Mouse (Mus musculus) heart, postnatal 36 days (tissue): ENCODE data around the gene Gm20388. TPM values are rescaled to one million over a fixed set of nuclear protein-coding genes. Genes with fewer than 3 reads are reported as not detected.

ENCODE experiments used
- DNase-seq, 2 experiments: peaks; one replicate each; pipeline ENCODE4 v3.0.0; 2021 to 2022
- intact Hi-C: fragments of 180-260 bp; cut with DNase I; formaldehyde crosslinking; loops from one replicate; pipeline ENCODE4 v1.15.1; 2025
- total RNA-seq, 2 experiments: library from RNA; stranded (reverse); gene quantifications; 2 replicates each; pipeline ENCODE4 v1.2.3; 2021

The Gm20388 gene
- total RNA-seq, 2 experiments from 2014 or later, result 3.5 to 4.9 TPM

DNA sequence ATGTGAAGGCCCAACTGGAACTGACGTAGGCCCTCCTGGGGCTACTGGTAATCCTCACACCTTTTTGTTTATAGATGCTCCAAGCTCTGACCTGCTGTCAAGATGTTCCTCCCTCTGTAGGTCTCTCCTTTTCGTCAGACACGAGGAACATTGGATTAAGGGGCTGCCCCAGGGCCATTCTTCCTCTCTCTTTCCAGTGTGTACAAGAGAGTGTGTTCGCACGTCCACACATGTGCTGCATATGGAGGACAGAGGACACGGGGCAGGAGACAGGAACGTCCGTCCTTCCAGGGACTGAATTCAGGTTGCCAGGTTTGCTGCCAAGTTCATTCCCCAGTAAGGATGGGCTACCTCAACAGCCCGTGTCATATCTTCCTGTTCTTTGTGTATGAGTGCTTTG lies 3878.8 kb downstream of the Gm20388 start:
- no peak for DNase-seq
- intact Hi-C loops, result no loop called here

DNA sequence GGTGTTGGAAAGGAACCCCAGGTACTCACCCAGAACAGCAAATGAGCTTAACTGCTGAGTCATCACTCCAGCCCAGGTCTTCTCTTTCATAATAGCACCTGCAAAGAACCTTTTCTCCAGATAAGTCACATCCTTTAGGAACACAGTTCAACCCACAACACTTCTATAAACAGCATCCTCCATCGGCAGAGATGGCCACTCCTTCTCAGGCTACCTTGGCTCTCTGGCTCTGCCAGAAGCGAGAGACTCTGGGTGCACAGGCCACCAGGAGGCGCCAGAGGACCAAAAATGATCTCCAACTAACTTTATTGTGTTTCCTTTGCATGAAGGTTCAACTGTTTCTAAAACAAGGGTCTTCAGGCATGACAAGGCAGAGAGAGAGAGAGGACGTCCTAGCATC lies 3879.3 kb downstream of the Gm20388 start:
- intact Hi-C loops, result loop anchor here (1.0 to 10.0 kb wide), 4 partner anchors 42 to 555 kb away; no protein-coding TSS in a partner anchor
- DNase-seq, result peak; percentile 87 to 93

DNA sequence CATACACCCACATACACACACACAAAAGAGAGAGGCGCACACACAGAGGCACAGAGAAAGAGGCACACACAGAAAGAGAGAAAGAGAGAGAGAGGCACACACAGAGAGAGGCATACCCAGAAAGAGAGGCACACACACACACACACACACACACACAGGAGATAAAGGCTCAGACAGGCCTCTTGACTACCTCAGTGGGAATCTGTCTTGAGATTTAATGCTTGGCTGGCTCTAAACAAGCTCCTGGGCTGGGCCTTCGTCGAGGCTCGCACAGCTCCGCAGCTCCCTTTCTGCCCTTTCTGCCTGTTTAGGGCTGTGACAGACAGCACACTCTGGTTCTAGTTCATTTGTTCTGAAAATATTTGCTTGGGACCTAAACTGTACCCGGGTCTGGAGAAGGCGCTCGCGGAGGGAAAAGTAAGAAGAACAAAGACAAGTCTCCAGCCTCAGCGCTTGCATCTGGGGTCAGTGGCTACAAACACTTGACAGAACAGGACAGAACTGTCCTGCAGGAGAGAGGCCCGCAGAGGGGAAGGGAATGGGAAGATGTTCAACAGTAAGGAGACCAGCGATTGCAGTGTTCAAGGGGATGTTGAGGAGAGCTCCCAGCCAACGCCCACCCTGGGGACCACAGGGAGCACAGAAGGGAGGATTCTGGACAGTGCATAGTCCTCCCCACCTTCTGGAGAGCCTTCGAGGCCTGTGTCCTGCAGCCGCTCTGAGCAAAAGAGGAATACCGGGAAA lies 3880.6 kb downstream of the Gm20388 start:
- intact Hi-C loops, result loop anchor here (5.0 to 10.0 kb wide), 3 partner anchors 116 to 554 kb away; no protein-coding TSS in a partner anchor
- no peak for DNase-seq

DNA sequence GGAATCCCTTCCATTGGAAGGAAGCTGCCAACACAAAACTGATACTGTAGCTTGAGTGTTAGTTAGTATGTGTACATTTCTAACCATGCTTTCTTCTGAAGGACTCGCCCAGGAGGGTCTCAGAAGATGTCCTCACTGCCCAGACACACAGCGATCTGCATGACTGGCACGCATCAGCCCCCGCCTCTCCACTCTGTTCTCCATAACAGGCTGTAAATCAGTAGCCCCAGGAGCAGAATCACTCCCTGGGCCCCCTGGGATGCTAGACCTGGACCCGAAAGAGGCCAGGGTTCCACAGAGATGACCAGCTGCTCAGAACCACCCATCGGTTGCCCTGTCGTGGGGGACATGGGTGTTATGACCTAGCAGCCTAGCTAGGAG lies 3881.2 kb downstream of the Gm20388 start:
- intact Hi-C loops, result loop anchor here (5.0 to 10.0 kb wide), 3 partner anchors 115 to 553 kb away; no protein-coding TSS in a partner anchor
- DNase-seq, result no peak

DNA sequence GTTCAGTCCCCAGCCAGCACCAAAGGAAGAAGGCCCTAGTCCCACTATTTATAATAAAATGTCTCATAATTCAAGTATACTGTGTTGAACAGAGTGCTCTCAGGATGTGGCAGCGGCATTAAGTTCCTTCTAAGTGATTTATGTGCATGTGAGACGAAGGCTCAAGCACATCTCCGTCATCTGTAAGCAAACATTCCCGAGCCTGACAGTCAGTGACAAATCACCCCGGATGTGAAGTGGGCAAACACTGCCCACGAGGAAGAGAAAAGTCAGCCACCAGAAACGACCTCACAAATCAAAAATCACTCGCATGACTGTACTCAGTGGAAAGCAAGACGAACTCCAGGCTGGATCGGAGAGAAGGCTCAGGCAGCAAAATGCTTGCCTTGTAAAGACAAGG lies 3883.3 kb downstream of the Gm20388 start:
- intact Hi-C loops, result loop anchor here (5.0 to 10.0 kb wide), 3 partner anchors 113 to 551 kb away; no protein-coding TSS in a partner anchor
- DNase-seq, result no peak

DNA sequence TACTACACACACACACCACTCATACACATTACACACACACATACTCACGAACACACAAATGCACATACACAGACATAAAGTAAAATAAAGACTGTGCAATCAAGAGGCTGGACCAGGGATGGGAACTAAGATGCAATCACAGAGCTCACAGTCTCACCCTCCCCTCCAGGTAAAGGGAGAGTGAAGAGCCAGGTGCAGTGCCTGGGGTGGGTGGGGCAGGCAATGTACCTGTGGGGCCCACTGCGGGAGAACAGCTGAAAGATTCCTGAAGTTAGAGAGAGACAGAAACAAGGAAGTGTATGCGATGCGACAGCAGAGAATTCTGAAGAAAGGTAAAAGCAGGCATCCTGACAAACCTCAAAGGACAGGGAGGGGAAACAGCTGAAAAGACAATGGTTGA lies 3884.1 kb downstream of the Gm20388 start:
- no peak for DNase-seq
- intact Hi-C loops, result loop anchor here (5.0 to 10.0 kb wide), 3 partner anchors 113 to 550 kb away; no protein-coding TSS in a partner anchor

DNA sequence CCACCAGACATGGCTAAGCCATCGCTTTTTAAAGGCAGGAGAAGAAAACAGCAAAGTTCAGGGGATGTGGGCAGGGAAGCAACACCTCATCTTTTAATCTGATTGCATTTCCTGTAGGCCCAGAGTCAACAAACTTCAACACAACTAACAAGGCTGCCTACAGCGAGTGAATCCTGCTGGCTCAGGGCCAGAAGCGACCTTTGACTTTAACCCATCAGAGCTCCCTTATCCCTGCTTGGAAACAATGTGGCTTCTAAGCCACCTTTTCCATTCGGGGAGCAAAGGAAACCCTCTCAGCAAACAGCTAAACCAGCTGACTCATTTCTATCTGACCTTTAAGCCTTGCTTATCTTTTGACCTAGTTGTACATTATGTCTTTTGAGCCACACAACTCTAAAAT lies 3886.1 kb downstream of the Gm20388 start:
- intact Hi-C loops, result loop anchor here (10.0 kb wide), 1 partner anchor 548 kb away; no protein-coding TSS in a partner anchor
- no peak for DNase-seq

DNA sequence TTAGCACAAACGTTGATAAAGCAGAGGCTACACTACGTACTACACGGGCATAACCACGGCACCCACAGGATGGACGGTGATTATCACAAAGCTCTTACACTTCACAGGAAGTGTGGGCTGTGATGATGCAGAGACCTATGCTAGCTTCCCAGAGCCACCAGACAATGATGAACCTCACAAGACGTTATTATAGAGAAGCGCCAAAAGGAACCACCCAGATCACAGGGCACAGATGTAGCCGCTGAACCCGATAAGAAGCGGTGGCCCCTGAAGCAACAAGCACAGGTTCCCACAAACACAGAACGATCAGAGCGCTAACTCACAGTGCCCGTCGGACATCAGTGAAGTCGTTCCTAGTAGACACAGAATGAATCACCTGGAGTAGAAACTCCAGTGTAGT lies 3887.3 kb downstream of the Gm20388 start:
- intact Hi-C loops, result loop anchor here (10.0 kb wide), 1 partner anchor 547 kb away; no protein-coding TSS in a partner anchor

DNA sequence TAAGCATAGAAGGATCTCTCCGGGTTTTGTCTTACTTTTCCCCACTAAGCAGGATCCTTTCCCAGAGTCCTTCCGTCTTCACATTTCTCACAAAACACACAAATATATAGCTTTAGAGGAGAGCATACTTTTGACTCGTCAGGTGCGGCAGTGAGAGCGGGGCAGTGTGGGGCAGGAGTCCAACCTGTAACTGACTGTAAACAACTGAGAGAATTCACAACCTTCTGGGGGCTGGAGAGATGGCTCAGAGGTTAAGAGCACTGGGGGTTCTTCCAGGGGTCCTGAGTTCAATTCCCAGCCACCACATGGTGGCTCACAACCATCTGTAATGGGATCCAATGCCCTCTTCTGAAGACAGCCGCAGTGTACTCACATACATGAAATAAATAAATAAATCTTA lies 3888.8 kb downstream of the Gm20388 start:
- intact Hi-C loops, result loop anchor here (10.0 kb wide), 1 partner anchor 545 kb away; no protein-coding TSS in a partner anchor
- no peak for DNase-seq

More for the DNA sequence above, 3887.3 kb downstream of the Gm20388 start:
- no peak for DNase-seq

DNA sequence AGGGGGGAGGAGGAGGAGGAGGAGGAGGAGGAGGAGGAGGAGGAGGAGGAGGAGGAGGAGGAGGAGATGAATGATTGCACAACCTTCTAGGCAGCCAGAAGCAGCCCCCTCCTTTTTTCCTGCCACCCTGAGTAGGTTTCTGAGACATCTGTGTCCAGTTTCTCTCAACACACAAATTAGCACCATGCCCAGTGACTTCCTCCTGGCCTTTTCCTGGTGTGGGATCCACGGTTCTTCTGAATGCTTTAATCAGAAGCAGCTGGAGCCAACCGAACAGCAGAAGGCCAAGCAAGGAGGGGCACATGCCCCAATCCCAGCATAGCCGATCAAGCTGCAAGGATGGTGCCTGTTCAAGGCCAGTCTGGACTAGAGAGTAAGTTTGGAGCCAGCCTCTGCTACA lies 3889.2 kb downstream of the Gm20388 start:
- DNase-seq, result no peak
- intact Hi-C loops, result loop anchor here (10.0 kb wide), 1 partner anchor 545 kb away; no protein-coding TSS in a partner anchor

DNA sequence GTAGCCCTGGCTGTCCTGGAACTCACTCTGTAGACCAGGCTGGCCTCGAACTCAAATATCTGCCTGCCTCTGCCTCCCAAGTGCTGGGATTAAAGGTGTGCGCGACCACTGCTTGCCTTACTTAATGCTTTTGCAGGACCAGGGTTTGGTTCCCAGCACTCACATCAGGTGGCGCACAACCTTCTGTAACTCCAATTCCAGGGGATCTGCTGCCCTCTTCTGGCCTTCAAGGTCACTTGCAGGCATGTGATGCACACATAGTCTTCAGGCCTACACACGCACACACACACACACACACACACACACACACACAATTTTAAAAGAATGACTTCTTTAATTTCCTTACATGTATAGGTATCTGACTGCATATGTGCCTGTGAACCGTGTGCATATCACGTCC lies 3890.2 kb downstream of the Gm20388 start:
- intact Hi-C loops, result no loop called here
- DNase-seq, result no peak

DNA sequence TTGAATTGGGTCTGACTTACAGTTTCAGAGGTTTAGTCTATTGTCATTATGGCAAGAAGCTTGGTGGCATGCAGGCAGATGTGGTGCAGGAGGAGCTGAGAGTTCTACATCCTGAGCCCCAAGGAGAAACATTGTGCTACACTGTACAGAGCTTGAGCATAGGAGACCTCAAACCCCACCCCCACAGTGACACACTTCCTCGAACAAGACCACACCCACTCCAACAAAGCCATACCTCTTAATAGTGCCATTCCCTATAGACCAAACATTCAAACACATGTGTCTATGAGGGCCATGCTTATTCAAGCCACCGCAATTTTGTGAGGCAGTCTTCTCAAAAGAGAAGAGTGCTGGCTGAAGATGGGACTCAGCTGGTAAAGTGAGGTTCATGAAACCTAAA lies 3890.9 kb downstream of the Gm20388 start:
- DNase-seq, result no peak
- intact Hi-C loops, result no loop called here

DNA sequence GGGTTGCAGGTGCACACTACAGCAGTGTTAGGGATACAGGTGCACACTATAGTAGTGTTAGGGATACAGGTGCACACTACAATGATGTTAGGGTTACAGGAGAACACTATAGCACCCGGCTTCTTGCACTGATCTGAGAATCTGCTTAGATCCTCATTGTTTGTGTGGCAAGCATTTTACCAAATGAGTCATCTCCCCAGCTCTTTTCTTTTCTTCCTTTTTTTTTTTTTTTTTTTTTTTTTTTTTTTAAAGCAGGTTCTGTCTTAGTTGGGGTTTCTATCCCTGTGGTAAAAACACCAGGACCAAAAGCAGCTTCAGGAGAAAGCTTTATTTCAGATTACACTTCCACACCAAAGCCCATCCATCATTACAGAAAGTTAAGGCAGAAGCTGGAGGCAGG lies 3893.0 kb downstream of the Gm20388 start:
- DNase-seq, result no peak
- intact Hi-C loops, result no loop called here

DNA sequence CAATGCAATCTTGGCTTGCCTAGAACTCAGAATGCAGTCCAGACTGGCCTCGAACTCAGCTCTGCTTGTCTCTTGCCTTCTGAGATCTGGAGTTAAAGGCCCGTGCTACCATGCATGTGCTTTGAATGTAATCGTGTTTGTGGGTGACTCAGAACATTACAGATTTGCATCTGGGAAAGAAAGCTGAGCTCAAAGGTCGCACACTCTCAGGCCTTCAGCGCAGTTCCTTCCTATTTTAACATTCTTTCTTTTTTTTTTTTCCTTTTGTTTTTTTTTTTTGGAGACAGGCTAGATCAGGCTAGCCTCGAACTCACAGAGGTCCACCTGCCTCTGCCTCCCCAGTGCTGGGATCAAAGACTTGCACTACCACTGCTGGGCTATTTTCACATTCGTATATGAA lies 3893.9 kb downstream of the Gm20388 start:
- DNase-seq, result no peak
- intact Hi-C loops, result no loop called here

DNA sequence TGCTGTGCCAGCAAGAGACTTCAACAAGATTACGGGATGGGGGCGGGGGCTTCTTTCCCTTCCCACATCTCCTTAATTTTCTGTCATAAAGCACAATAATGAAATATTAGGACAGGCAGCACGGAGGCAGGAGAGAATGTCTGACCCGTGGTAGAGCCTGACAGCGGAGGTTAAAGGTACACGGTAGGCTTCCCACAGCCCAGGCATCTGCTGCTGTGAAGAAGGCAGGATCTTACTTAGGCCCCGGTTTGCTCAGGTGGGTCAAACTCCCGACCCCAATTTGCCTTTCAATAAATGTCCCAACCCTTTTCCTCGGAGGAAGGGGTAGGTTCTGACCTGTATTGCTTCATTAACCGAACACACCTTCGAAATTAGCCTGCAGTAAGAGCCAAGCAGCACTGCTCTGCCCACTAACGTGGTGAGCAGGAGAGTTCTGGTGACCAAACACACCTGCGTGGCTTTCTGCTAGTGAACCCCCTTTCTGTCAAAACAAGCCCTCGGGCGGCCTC lies 3894.6 kb downstream of the Gm20388 start:
- intact Hi-C loops, result no loop called here

DNA sequence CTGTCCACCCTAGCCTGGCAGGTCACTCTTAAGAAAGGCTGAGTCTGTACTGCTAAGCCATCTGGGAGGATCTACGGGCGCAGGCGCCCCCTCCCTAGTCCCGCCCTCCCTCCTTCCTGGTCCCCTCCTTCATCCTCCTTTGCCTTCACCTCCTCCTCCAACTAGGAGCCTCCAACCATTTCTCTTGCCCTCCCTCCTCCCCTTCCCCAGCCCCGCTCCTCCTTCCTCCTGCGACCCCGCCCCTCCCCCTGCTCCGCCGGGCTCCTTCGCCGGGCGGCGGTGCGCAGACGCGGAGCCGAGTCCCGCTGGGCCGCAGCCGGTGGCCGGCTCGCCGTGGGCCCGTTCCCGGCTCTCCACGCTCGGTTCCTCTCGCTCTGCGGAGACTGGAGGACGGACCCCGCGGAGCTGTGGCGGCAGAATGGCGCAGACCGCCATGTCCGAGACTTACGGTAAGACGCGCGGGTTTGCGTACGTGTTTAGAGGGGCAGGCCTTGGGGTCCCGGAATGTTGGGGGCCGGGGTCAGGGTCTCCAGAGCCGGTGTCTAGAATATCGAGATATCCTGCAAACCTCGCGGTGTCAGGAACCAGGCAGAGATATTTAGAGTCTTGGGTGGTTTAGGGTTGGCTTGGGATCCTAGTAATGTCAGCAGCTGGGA lies 3895.2 kb downstream of the Gm20388 start, which contains the start of gene Rab4a:
Gene Rab4a, plus strand, starts transcription at position 268 of the 656 bp plus-strand sequence.
- peak; percentile 80 to 83 for DNase-seq
- intact Hi-C loops, result no loop called here

More for the DNA sequence above, 3894.6 kb downstream of the Gm20388 start:
- no peak for DNase-seq

DNA sequence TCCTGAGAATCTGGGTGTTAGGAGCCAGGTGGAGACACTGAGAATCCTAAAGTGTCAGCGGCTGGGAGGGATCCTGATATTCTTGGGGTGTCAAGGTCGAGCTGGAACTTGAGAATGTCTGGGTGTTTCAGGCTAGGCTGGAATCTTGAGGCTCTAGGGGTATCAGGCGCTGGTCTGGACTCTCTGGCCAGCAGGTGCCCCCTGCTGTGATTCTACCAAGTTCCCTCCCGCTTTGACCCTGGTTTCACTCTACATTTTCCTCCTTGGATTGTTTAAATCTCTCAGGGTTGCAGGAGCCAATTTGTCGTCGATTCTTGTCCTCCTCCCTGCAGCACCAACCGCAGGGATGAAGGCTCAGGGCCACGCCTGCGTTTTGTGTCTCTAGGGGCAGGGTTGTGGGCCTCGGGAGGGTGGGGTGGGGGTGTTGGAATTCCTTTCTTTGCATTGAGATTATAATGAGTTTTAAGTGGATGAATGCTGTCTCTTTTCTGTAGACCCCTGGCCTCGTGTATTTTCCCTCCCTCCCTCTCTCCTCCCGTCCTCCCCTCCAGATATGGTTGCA lies 3895.8 kb downstream of the Gm20388 start:
- no peak for DNase-seq
- intact Hi-C loops, result no loop called here

DNA sequence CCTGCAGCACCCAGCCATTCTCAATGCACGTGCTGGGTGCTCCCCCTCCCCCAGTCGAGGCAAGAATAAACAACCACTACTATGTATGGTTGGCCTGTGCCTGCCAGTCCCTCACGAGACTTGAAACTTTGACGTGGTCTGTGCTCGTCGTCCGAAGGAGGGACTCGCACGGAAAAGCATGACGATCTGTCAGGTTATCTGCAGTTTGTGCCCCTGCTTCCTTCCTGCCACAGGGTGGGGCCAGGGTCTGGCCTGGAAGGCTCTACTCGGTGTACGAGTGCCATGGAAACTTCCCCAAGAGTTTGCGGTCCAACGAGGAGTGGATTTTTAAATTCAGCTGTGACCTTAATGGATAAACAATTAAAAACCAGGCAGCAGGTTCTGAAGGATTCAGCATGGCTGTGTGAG lies 3896.4 kb downstream of the Gm20388 start:
- intact Hi-C loops, result no loop called here
- DNase-seq, result no peak

DNA sequence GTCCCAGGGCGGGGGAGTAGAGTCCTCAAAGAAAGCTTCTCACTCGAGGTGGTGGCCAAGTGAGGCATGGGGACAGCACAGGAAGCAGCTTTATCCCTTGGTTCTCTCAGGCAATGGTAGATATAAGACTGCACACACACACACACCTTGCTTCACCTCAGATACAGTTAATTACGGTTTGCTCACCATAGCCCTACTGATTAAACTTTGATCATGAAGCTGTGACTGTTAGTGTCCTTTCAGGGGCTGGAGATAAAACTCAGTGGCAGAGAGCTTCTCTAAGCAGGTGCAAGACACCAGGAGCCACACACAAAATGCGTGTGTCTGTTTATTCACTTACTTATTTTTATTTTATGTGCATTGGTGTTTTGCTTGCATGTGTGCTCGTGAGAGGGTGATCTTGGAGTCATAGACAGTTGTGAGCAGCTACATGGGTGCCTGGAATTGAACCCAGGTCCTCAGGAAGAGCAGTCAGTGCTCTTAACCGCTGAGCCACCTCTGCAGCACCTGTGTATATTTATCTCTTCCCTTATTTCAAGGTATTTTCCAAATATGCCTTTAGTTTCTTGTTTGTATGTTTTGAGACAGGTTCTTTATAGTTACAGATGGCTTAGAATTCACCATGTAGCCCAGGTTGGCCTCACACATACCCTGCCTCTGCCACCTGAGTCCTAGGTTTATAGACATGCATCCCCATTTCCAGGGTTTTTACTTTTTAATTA lies 3897.4 kb downstream of the Gm20388 start:
- intact Hi-C loops, result no loop called here
- no peak for DNase-seq

DNA sequence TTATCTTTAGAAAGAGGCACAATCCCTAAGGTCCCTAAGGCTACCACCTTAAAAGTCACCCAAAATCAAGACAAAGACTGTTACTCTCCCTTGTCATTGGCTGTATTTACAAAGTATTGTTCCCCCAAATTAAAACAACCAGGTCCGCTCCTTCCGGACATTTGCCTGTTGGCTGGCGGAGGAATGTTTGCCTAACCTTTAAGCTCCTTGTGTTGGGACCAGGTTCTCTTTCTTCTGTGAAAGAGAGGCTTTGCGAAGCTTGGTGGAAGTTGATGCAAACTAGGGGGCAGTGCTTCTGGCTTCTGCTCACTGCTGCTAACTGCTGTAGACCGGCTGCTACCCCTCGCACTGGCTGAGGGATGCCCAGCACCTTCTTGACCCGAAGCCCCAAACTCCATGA lies 3898.0 kb downstream of the Gm20388 start:
- DNase-seq, result no peak
- intact Hi-C loops, result no loop called here
